Mouse (Mus musculus): ENCODE results near the gene Prss40. TPM values are rescaled to one million over a fixed set of nuclear protein-coding genes. Genes with fewer than 3 reads are reported as not detected.
"Not testable (repeated sequence)": the region's sequence is repeated elsewhere in the genome, so short reads cannot be mapped to it uniquely, and the experiment has no call there.

Prss40 gene
- total RNA-seq, 2 experiments from 2014 or later, result not detected

DNA sequence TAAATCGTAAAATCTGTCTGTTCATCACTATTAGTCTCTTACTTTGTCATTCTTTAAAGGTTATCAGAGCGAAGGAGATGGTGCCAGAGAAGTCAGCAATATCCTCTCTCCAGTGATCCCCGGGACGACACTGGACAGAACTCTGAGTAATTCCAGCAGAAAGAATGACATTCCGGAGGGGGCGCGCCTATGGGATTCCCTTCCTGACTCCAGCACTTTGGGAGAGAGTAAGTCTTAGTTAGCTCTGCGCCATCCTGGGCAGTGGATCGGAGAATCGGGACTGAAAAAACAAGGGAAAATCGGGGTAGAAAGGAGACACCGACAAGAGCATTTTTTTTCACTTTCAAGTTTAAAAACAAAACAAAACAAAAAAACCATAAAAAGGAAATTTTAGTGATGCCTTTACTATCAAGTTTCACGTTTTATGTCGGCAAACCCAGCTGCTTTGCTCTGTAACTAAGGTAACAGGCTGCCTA is 24.4 kb downstream of the Prss40 start:
- DNase-seq, result no peak
- intact Hi-C loops (cut with DNase I), result no loop called here

- DNase-seq; intact Hi-C loops (cut with DNase I): not testable (repeated sequence)
Measured at GRCm38 (mm10) chr1:34535043-34535698, 25.6 kb downstream of the Prss40 start, which contains the start of gene Cfc1. TSS of gene Cfc1 (plus strand) at chr1:34535648.

DNA sequence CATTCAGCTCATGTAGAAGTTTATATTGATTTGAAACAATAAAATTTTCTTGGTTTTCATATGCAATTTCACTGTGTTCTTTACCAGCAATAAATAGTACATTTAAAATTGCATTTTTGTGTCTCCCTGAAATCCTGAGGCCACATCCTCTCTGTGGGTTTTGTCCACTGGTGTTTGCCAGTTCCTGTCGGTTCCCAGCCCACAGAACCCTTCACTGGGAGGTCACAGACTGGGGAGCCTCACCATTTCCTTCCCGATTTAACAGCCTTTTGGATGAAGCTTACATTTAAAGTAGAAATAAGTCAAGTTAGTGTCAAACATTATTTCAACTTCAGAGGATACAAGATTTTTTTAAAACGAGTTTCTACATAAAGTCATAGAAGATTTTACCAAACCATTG is 26.2 kb downstream of the Prss40 start:
- intact Hi-C loops (cut with DNase I); DNase-seq: not testable (repeated sequence)

- DNase-seq, result no peak
- intact Hi-C loops (cut with DNase I), result no loop called here
Measured at GRCm38 (mm10) chr1:34523647-34524046, 37.1 kb downstream of the Prss40 start.

GRCm38 (mm10) chr1:34522850-34523244 is 37.9 kb downstream of the Prss40 start:
- intact Hi-C loops (cut with DNase I), result no loop called here
- DNase-seq, result no peak

DNA sequence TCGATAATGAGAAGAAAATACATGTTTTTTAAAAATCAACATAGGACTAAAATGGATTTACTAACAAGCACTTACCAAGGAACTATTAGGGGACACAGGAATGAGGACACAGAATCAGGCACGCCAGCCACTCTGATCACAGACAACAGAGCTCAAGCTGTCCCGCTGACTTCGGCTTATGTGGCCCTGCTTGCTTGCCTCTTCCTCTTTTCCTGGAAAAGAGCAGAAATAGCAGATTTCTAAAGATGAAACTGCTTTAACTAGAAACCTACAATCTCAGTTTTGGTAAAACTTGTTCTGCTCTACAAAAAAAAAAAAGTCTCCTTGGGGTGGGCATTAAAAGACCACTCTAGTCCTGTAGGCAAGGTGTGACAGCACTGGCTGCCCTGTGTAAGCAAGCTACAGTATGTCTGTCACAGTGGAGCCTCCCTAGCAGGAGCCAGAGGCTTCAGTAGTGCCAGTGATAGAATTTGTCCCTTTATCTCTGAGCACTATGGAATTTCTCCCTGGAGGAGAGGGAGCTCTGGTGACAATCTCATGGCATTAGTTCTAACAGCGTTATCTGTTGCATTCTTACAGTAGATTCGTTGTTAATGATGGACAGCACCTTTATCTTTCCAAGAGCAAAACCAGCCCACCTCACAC is 38.4 kb downstream of the Prss40 start:
- no peak for DNase-seq
- intact Hi-C loops (cut with DNase I), result no loop called here

- intact Hi-C loops (cut with DNase I), result no loop called here
- DNase-seq, result no peak
Measured at GRCm38 (mm10) chr1:34518259-34518658, 42.5 kb downstream of the Prss40 start.

- DNase-seq; intact Hi-C loops (cut with DNase I): not testable (repeated sequence)
Measured at GRCm38 (mm10) chr1:34517797-34518196, 42.9 kb downstream of the Prss40 start.

- intact Hi-C loops (cut with DNase I); DNase-seq: not testable (repeated sequence)
Measured at GRCm38 (mm10) chr1:34517297-34517696, 43.4 kb downstream of the Prss40 start.

DNA sequence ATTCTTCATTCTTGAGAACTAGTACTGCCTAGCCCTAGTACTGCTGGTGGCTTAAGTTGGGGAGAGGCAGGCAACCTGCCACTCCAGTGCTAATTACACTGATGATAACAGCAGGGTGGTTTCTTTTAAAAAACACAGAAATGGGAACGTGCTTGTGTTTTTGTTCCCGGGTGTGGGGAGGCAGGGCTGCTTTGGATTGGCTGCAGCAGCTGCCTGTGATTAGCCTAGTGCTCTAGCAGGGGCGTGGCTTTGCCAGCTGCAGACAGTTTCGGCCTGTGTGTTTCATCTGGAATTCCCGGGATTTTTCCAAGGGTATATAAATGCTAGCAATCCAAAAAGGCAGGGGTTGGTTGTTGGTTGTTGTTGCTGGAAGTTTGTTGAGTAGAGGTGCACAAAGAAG is 44.1 kb downstream of the Prss40 start:
- no peak for DNase-seq
- intact Hi-C loops (cut with DNase I), result no loop called here

DNA sequence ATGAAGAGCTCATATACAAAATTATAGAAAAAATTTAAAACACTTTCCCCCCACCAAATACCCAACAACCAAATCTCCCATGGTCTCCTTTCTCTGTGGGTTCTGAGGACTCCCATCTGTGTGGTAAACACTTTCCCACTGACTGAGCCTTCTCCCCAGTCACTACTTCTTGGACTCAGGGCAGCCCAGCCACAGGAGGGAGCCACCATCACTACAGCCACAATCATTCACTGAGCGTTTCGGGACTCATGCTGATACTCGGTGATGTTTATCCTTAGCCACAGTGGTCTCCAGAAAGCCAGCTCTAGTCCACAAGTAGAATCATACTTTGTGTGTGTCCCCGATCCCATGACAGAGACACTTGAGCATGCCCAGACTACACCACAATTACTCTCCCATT is 47.7 kb downstream of the Prss40 start:
- DNase-seq, result no peak
- intact Hi-C loops (cut with DNase I), result no loop called here

DNA sequence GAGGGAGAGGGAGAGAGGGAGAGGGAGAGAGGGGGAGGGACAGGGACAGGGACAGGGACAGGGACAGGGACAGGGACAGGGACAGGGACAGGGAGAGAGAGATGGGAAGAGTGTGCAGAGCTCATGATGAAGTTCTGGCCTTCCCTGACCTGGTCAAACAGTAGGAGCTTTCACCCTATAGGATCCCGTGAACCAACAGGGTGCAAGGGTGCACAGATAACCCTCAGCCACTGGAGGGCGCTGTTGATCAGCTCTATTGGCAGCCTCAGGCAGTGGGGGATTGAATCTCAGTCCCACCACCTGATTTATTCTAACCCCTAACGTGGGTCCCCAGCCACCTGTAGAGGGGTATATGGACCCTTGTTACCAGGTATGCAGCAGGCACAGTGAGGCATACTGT is 49.7 kb downstream of the Prss40 start:
- no peak for DNase-seq
- intact Hi-C loops (cut with DNase I), result no loop called here

DNA sequence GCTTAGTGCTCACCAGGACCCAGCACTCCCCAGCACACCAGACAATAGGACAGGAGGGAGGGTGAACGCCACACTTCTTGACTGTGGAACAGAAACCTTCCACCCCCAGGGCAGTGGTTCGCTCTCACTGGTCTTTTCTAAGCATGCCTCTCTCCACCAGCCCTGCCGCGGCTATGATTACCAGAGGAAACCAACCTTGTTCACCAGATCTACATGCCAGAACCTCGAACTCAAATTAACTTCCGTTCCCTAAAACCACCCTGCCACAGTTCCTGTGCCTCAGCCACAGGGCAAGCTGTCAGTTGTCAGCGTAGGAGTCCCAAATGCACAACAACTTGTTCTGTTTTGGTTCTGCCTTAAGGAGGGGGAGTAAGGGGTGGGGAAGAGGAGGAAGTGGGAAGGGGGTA is 50.2 kb downstream of the Prss40 start:
- intact Hi-C loops (cut with DNase I), result no loop called here
- no peak for DNase-seq

DNA sequence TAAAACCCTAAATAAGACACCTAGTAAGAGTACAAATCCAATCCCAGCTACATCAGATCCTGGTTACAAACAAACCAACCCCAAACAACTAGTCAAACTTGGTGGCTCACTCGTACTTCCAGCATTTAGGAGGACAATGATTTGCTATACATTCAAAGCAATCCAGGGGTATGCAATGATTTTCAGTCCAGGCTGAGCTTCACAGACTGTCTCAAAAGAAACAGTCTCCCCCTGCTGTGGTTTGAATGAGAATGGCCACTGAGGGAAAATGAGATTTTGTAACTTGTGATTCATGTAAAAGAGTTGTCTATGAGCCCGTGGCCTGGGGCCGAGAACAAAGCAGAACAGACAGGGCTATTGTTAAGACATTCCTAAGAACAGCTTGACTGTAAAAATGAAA is 52.8 kb downstream of the Prss40 start:
- intact Hi-C loops (cut with DNase I), result no loop called here
- DNase-seq, result no peak

DNA sequence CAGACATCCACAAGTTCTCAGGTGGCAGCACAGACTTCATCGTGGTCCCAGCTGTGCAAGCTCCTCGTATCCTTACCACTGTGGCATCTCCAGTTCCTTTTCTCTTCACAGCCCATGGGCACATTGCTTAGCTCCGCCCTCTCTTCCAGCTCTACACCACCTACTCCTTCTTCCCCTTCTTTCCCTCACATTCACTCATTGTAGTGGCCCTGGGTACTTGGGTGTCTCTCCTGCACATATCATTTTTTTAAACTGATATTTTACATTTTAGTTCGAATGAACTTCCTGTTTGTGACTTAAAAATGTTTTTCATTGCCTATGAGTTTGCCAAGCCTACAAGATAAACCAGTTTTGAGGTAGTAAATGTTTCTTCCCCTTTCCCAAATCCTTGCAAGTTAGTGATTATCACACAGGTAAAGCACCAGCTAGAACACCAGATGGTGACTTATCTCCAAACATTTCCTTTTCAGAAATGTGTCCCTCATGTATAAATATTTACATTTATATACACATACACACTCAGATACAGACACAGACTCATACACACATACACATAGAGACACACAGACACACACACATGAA is 54.7 kb downstream of the Prss40 start:
- intact Hi-C loops (cut with DNase I), result no loop called here
- no peak for DNase-seq

DNA sequence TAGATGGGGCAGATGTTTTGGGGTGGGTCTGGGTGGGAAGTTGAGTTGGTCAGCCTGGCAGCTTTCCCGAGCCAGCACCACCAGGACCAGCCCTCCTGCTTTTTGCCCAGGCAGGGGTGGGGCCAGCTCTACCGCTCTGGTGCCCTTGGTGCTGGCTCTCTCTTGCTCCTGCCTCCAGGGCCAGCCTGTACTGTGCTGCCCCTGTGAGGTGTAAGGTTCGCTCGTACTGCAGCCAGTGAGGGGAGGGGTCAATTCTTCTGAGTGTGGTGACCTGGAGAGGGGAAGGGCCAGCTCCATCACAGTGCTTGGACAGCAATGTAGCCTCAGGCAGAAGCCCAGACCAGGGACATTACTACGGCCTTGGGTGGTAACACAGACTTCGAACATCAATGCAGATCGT is 55.4 kb downstream of the Prss40 start:
- intact Hi-C loops (cut with DNase I), result no loop called here
- DNase-seq, result no peak

GRCm38 (mm10) chr1:34502991-34503390 is 57.8 kb downstream of the Prss40 start:
- intact Hi-C loops (cut with DNase I), result no loop called here
- no peak for DNase-seq

Other genes starting within 250 kb of the Prss40 start
- 10 to 100 TPM in 1 of 2 experiments, 1 to 10 TPM in 1; 8.3 to 10.2 TPM for gene Ccdc115, start 121.3 kb downstream of the Prss40 start, total RNA-seq (2021)
- gene Imp4, start 121.1 kb downstream of the Prss40 start, total RNA-seq (2021), result 10 to 100 TPM; 12.0 to 12.6 TPM
- 1 to 10 TPM in 1 of 2 experiments, under 1 TPM in 1; 0.92 to 2.6 TPM for gene Ptpn18, start 101.2 kb downstream of the Prss40 start, total RNA-seq (2021)
- not detected for gene Prss39, start 62.5 kb downstream of the Prss40 start, total RNA-seq (2021)
- gene Cfc1, start 25.3 kb downstream of the Prss40 start, total RNA-seq (2021), result not detected
- gene Amer3, start 18.7 kb upstream of the Prss40 start, total RNA-seq (2021), result not detected

All from gastrocnemius, postnatal 36 days (tissue).